Mouse (Mus musculus): ENCODE data around the gene Mpc1.
"Not testable (repeated sequence)": the region's sequence is repeated elsewhere in the genome, so short reads cannot be mapped to it uniquely, and the experiment has no call there.

The Mpc1 gene

GRCm38 (mm10) chr17:8278356-8278755, 4.3 kb upstream of the Mpc1 start:
- no peak for DNase-seq (ENCODE audit: low read depth)

- DNase-seq (ENCODE audit: low read depth): peak; percentile 96
Observed at GRCm38 (mm10) chr17:8283526-8284253, 986 bp downstream of the Mpc1 start.

- DNase-seq (ENCODE audit: low read depth): no peak
Observed at GRCm38 (mm10) chr17:8284254-8284661, 1.6 kb downstream of the Mpc1 start.

- DNase-seq (ENCODE audit: low read depth): no peak
Observed at GRCm38 (mm10) chr17:8285056-8285455, 2.4 kb downstream of the Mpc1 start.

- DNase-seq (ENCODE audit: low read depth): no peak
Observed at GRCm38 (mm10) chr17:8286987-8287386, 4.3 kb downstream of the Mpc1 start.

- no peak for DNase-seq (ENCODE audit: low read depth)
Observed at GRCm38 (mm10) chr17:8289993-8290679, 7.4 kb downstream of the Mpc1 start.

- no peak for DNase-seq (ENCODE audit: low read depth)
Observed at GRCm38 (mm10) chr17:8290736-8291135, 8.0 kb downstream of the Mpc1 start.

GRCm38 (mm10) chr17:8295825-8296224, 13.1 kb downstream of the Mpc1 start:
- peak; percentile 17 for DNase-seq (ENCODE audit: low read depth)

- no peak for DNase-seq (ENCODE audit: low read depth)
Observed at GRCm38 (mm10) chr17:8296313-8296844, 13.7 kb downstream of the Mpc1 start.

GRCm38 (mm10) chr17:8297746-8298145, 15.0 kb downstream of the Mpc1 start:
- no peak for DNase-seq (ENCODE audit: low read depth)

- DNase-seq (ENCODE audit: low read depth): no peak
Observed at GRCm38 (mm10) chr17:8298281-8298680, 15.6 kb downstream of the Mpc1 start.

GRCm38 (mm10) chr17:8299524-8299923, 16.8 kb downstream of the Mpc1 start:
- DNase-seq (ENCODE audit: low read depth): no peak

- DNase-seq (ENCODE audit: low read depth): no peak
Observed at GRCm38 (mm10) chr17:8301515-8301914, 18.8 kb downstream of the Mpc1 start.

- DNase-seq (ENCODE audit: low read depth): no peak
Observed at GRCm38 (mm10) chr17:8302772-8303438, 20.2 kb downstream of the Mpc1 start.

- no peak for DNase-seq (ENCODE audit: low read depth)
Observed at GRCm38 (mm10) chr17:8303671-8304070, 21.0 kb downstream of the Mpc1 start.

- DNase-seq (ENCODE audit: low read depth): peak; percentile 65
Observed at GRCm38 (mm10) chr17:8305801-8306200, 23.1 kb downstream of the Mpc1 start.

- peak; percentile 98 for DNase-seq (ENCODE audit: low read depth)
Observed at GRCm38 (mm10) chr17:8310838-8311614, 28.3 kb downstream of the Mpc1 start, which contains the start of gene Sft2d1. TSS of gene Sft2d1 (plus strand) at chr17:8311102.

- DNase-seq (ENCODE audit: low read depth): peak; percentile 53
Observed at GRCm38 (mm10) chr17:8311751-8312150, 29.0 kb downstream of the Mpc1 start.

GRCm38 (mm10) chr17:8313976-8314375, 31.3 kb downstream of the Mpc1 start:
- no peak for DNase-seq (ENCODE audit: low read depth)

- peak; percentile 46 for DNase-seq (ENCODE audit: low read depth)
Observed at GRCm38 (mm10) chr17:8316251-8316650, 33.5 kb downstream of the Mpc1 start.

- not testable (repeated sequence) for DNase-seq (ENCODE audit: low read depth)
Observed at GRCm38 (mm10) chr17:8326877-8327276, 44.2 kb downstream of the Mpc1 start.

All from induced T-regulatory cell, adult 2 months (primary cell).